Mouse (Mus musculus): ENCODE measurements at regions not wholly inside any gene's neighbourhood (a gene's known extent, or its start where the extent isn't known, plus 50 kb on each side); places are given as distances from the start of the nearest gene placed in this dataset.
A peak's percentile ranks its signal among the peaks of the same experiment; 100 is the strongest.

DNA sequence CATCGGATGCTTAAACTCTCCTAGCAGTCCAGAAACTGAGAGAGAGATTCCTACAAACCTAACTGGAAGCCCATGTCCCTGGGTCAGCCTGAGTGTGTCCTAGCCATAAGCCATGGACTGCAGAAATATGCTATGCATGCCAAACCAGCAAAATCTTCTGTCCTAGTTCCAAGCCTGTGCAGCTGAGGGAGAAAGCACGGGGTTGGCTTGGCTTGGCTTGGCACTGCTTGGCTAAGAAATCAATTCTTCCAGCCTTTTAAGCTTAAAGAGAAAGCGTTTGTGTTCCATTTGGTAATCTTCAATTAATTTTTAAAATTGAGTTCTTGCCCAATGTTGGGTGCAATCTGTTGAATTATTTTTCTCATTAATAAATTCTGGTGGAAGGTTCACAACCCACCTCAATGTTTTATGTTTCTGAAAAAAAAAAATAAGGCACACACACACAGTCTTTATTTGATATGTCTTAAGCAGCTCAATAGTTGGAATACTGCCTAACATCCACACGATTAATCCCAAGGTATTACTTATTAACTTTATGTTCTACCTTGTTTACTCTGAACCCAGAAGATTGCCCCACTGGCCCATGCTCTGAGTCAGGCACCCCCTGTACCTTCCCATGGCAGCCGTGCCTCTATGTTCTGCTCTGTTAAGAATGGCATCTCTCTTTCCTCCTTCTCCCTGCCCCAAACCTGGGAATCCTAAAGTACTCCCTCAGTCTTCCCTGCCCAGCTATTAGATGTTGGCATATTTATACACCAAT lies 1083.0 kb upstream of the Dsel start:
- DNase-seq = peak; percentile 22

All from kidney, postnatal 10 days (tissue).